Mouse (Mus musculus): ENCODE measurements at regions not wholly inside any gene's neighbourhood (a gene's known extent, or its start where the extent isn't known, plus 50 kb on each side); places are given as distances from the start of the nearest gene placed in this dataset.

- no peak for DNase-seq (ENCODE audit: low spot score in 2 of 2)
These were observed 84.3 kb upstream of the Rbpj start for GRCm38 (mm10) chr5:53381492-53382199.

GRCm38 (mm10) chr5:53384026-53384425, 81.9 kb upstream of the Rbpj start:
- no peak for DNase-seq (ENCODE audit: low spot score in 2 of 2)

GRCm38 (mm10) chr5:53385513-53386148, 80.3 kb upstream of the Rbpj start:
- no peak for DNase-seq (ENCODE audit: low spot score in 2 of 2)

- peak; percentile 10 to 41 for DNase-seq (ENCODE audit: low spot score in 2 of 2)
These were observed 72.4 kb upstream of the Rbpj start for GRCm38 (mm10) chr5:53393571-53393970.

GRCm38 (mm10) chr5:53394560-53394959, 71.4 kb upstream of the Rbpj start:
- DNase-seq (ENCODE audit: low spot score in 2 of 2), result no peak

GRCm38 (mm10) chr5:53398428-53399058, 67.4 kb upstream of the Rbpj start:
- DNase-seq (ENCODE audit: low spot score in 2 of 2), result no peak

- DNase-seq (ENCODE audit: low spot score in 2 of 2), result peak in 1 of 2 experiments; percentile 9
These were observed 64.9 kb upstream of the Rbpj start for GRCm38 (mm10) chr5:53401093-53401492.

GRCm38 (mm10) chr5:53402022-53402421, 63.9 kb upstream of the Rbpj start:
- no peak for DNase-seq (ENCODE audit: low spot score in 2 of 2)

GRCm38 (mm10) chr5:53402619-53403151, 63.3 kb upstream of the Rbpj start:
- peak; percentile 11 to 12 for DNase-seq (ENCODE audit: low spot score in 2 of 2)

- DNase-seq (ENCODE audit: low spot score in 2 of 2), result no peak
These were observed 60.0 kb upstream of the Rbpj start for GRCm38 (mm10) chr5:53405929-53406328.

GRCm38 (mm10) chr5:53407646-53408045, 58.3 kb upstream of the Rbpj start:
- DNase-seq (ENCODE audit: low spot score in 2 of 2), result no peak

GRCm38 (mm10) chr5:53408235-53408634, 57.7 kb upstream of the Rbpj start:
- no peak for DNase-seq (ENCODE audit: low spot score in 2 of 2)

- no peak for DNase-seq (ENCODE audit: low spot score in 2 of 2)
These were observed 56.2 kb upstream of the Rbpj start for GRCm38 (mm10) chr5:53409740-53410139.

- DNase-seq (ENCODE audit: low spot score in 2 of 2), result no peak
These were observed 53.4 kb upstream of the Rbpj start for GRCm38 (mm10) chr5:53412391-53413075.

- no peak for DNase-seq (ENCODE audit: low spot score in 2 of 2)
These were observed 52.3 kb upstream of the Rbpj start for GRCm38 (mm10) chr5:53413677-53414076.

GRCm38 (mm10) chr5:53415472-53415871, 50.5 kb upstream of the Rbpj start:
- DNase-seq (ENCODE audit: low spot score in 2 of 2), result no peak
